Mouse (Mus musculus): Measurements from ENCODE around the gene Was. TPM values are rescaled to one million over a fixed set of nuclear protein-coding genes. Genes with fewer than 3 reads are reported as not detected.

The Was gene
- 0.24 TPM in 1 of 2 replicates, not detected in the other for polyA plus RNA-seq (2015; fragmentation: Nextera tagmentation; extraction: Ambion mirVana)

- no peak within 1 kb of the TSS for H3K27ac ChIP-seq (replicated peaks)
Measured at GRCm38 (mm10) chrX:8090346-8090953, at the start of gene Was. Gene Was, minus strand, starts transcription at chrX:8090498.

DNA sequence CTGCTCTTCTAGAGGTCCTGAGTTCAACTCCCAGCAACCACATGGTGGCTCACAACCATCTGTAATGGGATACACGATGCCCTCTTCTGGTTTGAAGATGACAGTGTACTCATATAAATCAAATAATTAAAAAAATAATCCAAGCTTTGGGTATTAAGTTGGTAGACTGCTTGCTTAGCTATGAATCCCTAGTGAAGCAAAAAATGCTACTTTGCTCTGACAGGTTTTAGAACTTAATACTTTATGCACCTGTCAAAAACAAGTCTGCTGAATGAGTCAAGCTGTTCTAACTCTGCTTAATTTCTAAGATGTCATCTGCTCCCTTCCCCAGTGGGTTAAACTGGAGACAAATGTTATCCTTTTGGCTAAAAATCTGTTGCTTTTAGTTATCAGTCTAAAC lies 49.2 kb upstream of the Was start:
- Histone ChIP-seq H3K27ac (replicated peaks) (no peak overlapping the region), H3K4me3 (no peak overlapping the region), H3K9me3 (no peaks in the 10 kb centered on the region), H3K36me3 (peaks cover 42% of the 10 kb centered on the region), H3K27me3 (no peaks in the 10 kb centered on the region), H3K9ac (no peak overlapping the region), H3K4me1 (replicated peaks) (peaks cover 9% of the 10 kb centered on the region), H3K4me2 (no peak overlapping the region)
- WGBS: 48% methylated on average over 1 of the region's 1 CpGs
- ATAC-seq (ENCODE audit: low read depth): no peak

More at GRCm38 (mm10) chrX:8090346-8090953, at the start of gene Was:
- no peaks in the 10 kb centered on the region for H3K9me3 ChIP-seq
- no peak within 1 kb of the TSS for H3K4me3 ChIP-seq
- WGBS: 86% methylated on average over 14 of the region's 14 CpGs
- H3K4me1 ChIP-seq (replicated peaks): no peaks in the 10 kb centered on the region
- no peaks in the 10 kb centered on the region for H3K27me3 ChIP-seq
- ATAC-seq (ENCODE audit: low read depth): no peak
- H3K36me3 ChIP-seq: no peaks in the 10 kb centered on the region
- no peak within 1 kb of the TSS for H3K4me2 ChIP-seq
- no peak within 1 kb of the TSS for H3K9ac ChIP-seq

- Histone ChIP-seq H3K27me3 (no peaks in the 10 kb centered on the region), H3K27ac (replicated peaks) (no peak overlapping the region), H3K36me3 (peaks cover 17% of the 10 kb centered on the region), H3K9ac (no peak overlapping the region), H3K4me3 (no peak overlapping the region), H3K4me1 (replicated peaks) (peaks cover 6% of the 10 kb centered on the region), H3K9me3 (no peaks in the 10 kb centered on the region), H3K4me2 (no peak overlapping the region)
- 47% methylated on average over 2 of the region's 2 CpGs for WGBS
- no peak for ATAC-seq (ENCODE audit: low read depth)
Measured at GRCm38 (mm10) chrX:8135886-8136285, 45.6 kb upstream of the Was start.

DNA sequence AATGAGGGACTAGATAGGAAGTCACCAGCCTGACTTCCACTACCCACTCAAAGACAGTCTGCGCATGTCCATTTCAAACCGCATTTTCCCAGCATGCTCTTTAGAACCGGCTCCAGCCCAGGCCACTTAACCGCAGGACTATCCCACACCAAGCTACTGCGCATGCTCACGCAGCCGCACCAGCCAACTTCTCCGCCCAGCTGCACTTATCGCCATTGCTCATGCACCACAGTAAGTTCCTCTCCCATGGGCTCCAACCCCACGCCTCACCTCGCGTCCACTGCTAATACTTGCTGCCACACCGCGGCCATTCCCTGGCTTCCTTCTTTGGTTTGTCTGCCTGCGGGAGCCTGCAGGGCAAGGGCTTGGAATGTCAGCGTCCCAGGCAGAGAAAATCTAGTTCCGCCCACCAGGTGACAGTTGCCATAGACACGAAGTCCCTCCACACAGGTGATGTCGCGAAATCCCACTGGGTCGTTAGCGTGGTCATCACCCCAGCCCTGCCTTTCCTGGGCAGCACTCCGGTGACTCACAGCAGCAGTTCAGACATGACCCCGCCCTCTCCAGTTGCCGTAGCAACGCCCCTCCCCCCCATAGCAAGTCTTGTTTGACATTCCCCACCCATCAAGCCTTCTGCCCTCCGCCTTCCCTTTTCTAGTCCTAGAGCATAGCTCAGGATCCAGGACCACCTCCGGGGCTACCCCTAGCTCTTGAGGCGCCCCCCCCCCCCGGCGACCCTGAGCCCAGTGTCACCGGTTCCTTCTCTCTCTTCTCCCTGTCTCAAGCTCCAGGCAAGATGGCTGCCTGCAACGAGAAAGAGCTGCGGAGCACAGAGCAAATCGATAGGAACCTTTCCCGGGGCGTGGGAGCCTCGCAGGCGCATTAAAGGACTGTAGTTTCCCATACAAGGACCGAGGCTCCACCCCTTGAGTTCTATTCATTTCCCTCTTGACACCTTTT lies 42.0 kb upstream of the Was start, which contains the start of gene Wdr13:
Wdr13 (minus strand) TSS at position 876 of the 960 bp plus-strand sequence.
- Histone ChIP-seq H3K9ac (peak within 1 kb of the TSS; percentile 73), H3K27me3 (no peaks in the 10 kb centered on the region), H3K4me2 (peak within 1 kb of the TSS; percentile 54), H3K27ac (replicated peaks) (peak within 1 kb of the TSS; percentile 96), H3K36me3 (peaks cover 21% of the 10 kb centered on the region), H3K4me1 (replicated peaks) (peaks cover 6% of the 10 kb centered on the region), H3K9me3 (no peaks in the 10 kb centered on the region), H3K4me3 (peak within 1 kb of the TSS; percentile 58)
- peak; percentile 91 for ATAC-seq (ENCODE audit: low read depth)
- 15% methylated on average over 39 of the region's 40 CpGs for WGBS

DNA sequence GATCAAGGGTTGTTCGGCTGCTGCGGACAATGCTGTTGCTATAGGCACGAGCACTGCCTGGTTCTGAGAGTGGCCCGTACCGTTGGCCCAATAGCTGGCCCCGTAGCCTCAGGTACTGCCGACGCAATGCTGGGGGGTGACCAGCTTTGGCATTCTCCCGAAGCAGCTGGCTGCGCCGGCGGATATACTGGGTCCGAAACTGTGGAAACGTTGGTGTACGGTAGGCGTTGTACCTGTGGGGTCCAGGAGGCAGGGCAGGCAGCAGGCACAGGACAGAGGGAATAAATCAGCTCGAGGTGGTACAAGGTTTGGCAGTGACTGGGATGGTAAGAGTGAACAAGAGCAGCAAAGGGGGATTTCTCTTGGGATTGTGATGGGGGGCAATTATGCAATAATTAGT lies 41.1 kb upstream of the Was start:
- Histone ChIP-seq H3K27me3 (no peaks in the 10 kb centered on the region), H3K27ac (replicated peaks) (no peak overlapping the region), H3K4me2 (peak overlapping the region; percentile 54), H3K36me3 (peaks cover 29% of the 10 kb centered on the region), H3K9me3 (no peaks in the 10 kb centered on the region), H3K4me1 (replicated peaks) (peaks cover 6% of the 10 kb centered on the region), H3K9ac (no peak overlapping the region), H3K4me3 (peak overlapping the region; percentile 58)
- peak; percentile 25 for ATAC-seq (ENCODE audit: low read depth)
- 93% methylated on average over 17 of the region's 17 CpGs for WGBS

DNA sequence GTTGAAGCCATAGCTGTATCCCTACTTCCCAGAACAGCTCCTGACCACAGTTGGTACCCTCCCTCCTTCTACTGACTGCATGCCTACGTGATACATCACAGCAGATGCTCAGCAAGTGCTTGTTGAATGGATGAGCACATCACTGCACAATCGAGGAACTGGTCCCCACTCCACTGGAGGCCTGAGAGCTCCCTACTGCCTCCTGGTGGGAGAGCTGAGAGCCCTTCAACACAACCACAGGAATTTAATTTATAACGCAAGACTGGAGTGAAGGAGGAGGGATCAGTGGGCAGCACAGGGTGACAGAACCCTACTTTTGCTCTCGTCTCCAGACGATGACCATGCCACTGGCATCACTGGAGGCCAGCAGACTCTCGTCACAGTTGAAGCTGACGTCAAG lies 34.9 kb upstream of the Was start:
- no peak overlapping the region for H3K4me2 ChIP-seq
- peaks cover 47% of the 10 kb centered on the region for H3K36me3 ChIP-seq
- ATAC-seq (ENCODE audit: low read depth): no peak
- no peak overlapping the region for H3K27ac ChIP-seq (replicated peaks)
- no peak overlapping the region for H3K9ac ChIP-seq
- no peaks in the 10 kb centered on the region for H3K4me1 ChIP-seq (replicated peaks)
- WGBS: 78% methylated on average over 7 of the region's 7 CpGs
- H3K27me3 ChIP-seq: no peaks in the 10 kb centered on the region
- H3K4me3 ChIP-seq: no peak overlapping the region
- no peaks in the 10 kb centered on the region for H3K9me3 ChIP-seq

DNA sequence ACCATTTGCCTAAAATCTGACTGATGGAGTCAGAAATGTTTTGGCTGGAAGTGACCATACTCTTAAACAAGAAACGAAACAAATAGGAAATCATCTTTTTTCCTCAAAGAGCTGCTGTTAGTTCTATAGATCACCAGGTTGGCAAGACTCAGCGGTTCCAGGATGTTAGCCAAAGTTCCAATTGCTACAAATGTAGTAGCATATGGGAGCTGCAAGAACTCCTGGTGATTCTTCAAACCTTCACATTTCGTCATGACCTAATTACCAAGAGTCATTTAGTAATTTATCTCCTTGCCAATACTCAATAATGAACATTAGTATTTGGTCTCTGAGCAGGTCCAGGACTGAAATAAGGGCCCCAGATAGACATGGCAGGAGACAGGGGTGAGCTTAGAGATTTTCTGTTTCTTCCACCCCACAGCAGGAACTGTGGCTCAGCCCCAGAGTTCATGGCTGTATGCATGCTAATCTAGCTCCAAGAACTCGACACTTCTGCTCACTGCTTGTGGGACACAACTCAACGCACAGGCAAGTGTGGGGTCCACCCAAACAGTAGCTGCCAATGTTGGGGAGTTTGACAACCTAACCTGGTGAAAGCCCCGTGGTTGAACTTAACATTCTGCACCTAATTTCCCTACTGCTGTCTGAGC lies 33.6 kb upstream of the Was start:
- no peaks in the 10 kb centered on the region for H3K4me1 ChIP-seq (replicated peaks)
- no peak overlapping the region for H3K9ac ChIP-seq
- no peaks in the 10 kb centered on the region for H3K27me3 ChIP-seq
- H3K4me2 ChIP-seq: no peak overlapping the region
- no peak overlapping the region for H3K27ac ChIP-seq (replicated peaks)
- no peak for ATAC-seq (ENCODE audit: low read depth)
- no peak overlapping the region for H3K4me3 ChIP-seq
- peaks cover 38% of the 10 kb centered on the region for H3K36me3 ChIP-seq
- 90% methylated on average over 6 of the region's 6 CpGs for WGBS
- no peaks in the 10 kb centered on the region for H3K9me3 ChIP-seq

GRCm38 (mm10) chrX:8117264-8117663 lies 27.0 kb upstream of the Was start:
- Histone ChIP-seq H3K36me3 (no peaks in the 10 kb centered on the region), H3K27me3 (no peaks in the 10 kb centered on the region), H3K4me3 (no peak overlapping the region), H3K4me2 (no peak overlapping the region), H3K27ac (replicated peaks) (no peak overlapping the region), H3K9ac (no peak overlapping the region), H3K4me1 (replicated peaks) (no peaks in the 10 kb centered on the region), H3K9me3 (no peaks in the 10 kb centered on the region)
- no peak for ATAC-seq (ENCODE audit: low read depth)

DNA sequence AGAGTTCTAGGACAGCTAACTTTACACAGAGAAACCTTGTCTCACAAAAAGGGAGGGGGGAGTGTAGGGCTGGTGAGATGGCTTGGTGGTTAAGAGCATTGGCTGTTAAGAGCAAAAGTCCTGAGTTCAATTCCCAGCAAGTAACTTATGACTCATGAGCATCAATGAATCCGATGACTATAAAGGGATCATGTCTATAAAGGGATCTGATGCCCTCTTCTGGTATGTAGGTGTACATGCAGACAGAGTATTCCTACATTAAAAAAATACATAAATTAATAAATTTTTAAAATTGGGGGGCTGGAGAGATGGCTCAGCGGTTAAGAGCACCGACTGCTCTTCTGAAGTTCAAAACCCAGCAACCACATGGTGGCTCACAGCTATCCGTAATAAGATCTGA lies 25.0 kb upstream of the Was start:
- Histone ChIP-seq H3K27me3 (no peaks in the 10 kb centered on the region), H3K4me2 (no peak overlapping the region), H3K27ac (replicated peaks) (no peak overlapping the region), H3K9me3 (no peaks in the 10 kb centered on the region), H3K4me1 (replicated peaks) (no peaks in the 10 kb centered on the region), H3K9ac (no peak overlapping the region), H3K36me3 (no peaks in the 10 kb centered on the region), H3K4me3 (no peak overlapping the region)
- WGBS: 83% methylated on average over 4 of the region's 4 CpGs
- no peak for ATAC-seq (ENCODE audit: low read depth)

DNA sequence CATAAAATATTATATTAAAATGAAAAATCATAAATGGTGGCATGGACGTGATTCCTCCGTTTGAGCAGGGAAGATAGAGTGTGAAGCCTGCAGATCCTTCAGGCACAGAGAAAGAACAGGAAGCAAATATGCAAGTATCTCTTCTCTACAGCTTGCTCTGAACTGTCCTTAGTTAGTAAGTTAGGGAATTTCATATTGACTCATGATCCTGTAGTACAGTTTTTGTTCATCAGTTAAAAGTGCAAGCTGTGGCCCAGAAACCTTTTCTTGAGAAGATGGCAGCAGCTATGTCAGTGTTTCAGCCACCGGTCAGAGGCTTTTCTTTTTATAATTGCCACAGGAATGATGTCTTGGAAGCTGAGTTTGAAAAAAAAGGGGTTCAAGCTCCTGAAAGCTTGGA lies 14.7 kb upstream of the Was start:
- H3K9ac ChIP-seq: no peak overlapping the region
- H3K4me2 ChIP-seq: no peak overlapping the region
- no peak overlapping the region for H3K27ac ChIP-seq (replicated peaks)
- ATAC-seq (ENCODE audit: low read depth): no peak
- no peaks in the 10 kb centered on the region for H3K36me3 ChIP-seq
- H3K4me1 ChIP-seq (replicated peaks): peaks cover 5% of the 10 kb centered on the region; the same call in 1 of the 2 replicates
- no peaks in the 10 kb centered on the region for H3K9me3 ChIP-seq
- WGBS: 89% methylated on average over 3 of the region's 3 CpGs
- no peak overlapping the region for H3K4me3 ChIP-seq
- no peaks in the 10 kb centered on the region for H3K27me3 ChIP-seq

- Histone ChIP-seq H3K4me3 (no peak overlapping the region), H3K36me3 (no peaks in the 10 kb centered on the region), H3K4me2 (no peak overlapping the region), H3K27ac (replicated peaks) (no peak overlapping the region), H3K27me3 (no peaks in the 10 kb centered on the region), H3K4me1 (replicated peaks) (peaks cover 5% of the 10 kb centered on the region; the same call in 1 of the 2 replicates), H3K9ac (no peak overlapping the region), H3K9me3 (no peaks in the 10 kb centered on the region)
- ATAC-seq (ENCODE audit: low read depth): no peak
- WGBS: 75% methylated on average over 7 of the region's 7 CpGs
Measured at GRCm38 (mm10) chrX:8102213-8102668, 11.9 kb upstream of the Was start.

GRCm38 (mm10) chrX:8101017-8101416 lies 10.7 kb upstream of the Was start:
- no peaks in the 10 kb centered on the region for H3K27me3 ChIP-seq
- 27% methylated on average over 3 of the region's 3 CpGs for WGBS
- peaks cover 5% of the 10 kb centered on the region; the same call in 1 of the 2 replicates for H3K4me1 ChIP-seq (replicated peaks)
- peak; percentile 63 for ATAC-seq (ENCODE audit: low read depth)
- H3K36me3 ChIP-seq: no peaks in the 10 kb centered on the region
- H3K9me3 ChIP-seq: no peaks in the 10 kb centered on the region
- H3K4me3 ChIP-seq: no peak overlapping the region
- no peak overlapping the region for H3K9ac ChIP-seq
- 0 out of 2 replicates have a peak overlapping the region, but pooled peaks have one; percentile 3 for H3K4me2 ChIP-seq
- H3K27ac ChIP-seq (replicated peaks): peak overlapping the region; percentile 88

All from neural tube, embryonic 13.5 days (tissue).